Mouse (Mus musculus): ENCODE measurements around the gene Mat1a. TPM values are rescaled to one million over a fixed set of nuclear protein-coding genes. Genes with fewer than 3 reads are reported as not detected.
A peak's percentile ranks its signal among the peaks of the same experiment; 100 is the strongest.

The Mat1a gene
- not detected in 2 replicates for polyA plus RNA-seq (2015; fragmentation: Nextera tagmentation; extraction: Ambion mirVana)

DNA sequence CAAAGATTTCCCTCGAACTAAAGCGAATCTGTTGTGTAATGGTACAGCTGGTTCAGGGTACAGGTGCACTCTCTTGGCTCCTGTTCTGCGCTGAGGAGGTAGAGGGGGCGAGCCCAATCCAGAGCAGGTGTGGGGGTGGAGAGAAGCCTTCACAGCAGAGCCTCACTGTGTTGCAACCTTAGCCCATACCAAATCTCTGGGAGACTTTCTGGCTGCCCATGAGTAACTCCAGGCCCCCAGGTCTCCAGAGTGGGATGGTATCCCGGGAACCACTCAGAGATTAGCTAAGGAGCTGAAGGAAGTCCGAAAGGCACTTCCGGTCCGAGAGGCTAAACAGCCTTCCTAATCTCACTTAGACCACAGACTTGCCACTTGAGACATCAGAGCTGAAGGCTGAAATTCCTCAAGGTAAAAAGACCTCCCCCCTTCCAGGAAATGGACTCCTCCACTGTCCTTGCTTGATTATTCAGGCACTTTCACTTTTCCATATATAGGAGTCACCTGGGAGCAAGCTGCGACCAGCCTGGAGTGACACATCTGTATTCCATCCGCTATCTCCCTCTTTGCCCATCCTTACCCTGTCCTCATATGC lies at the start of gene Mat1a:
Gene Mat1a (plus strand): TSS at position 183 of the 592 bp plus-strand sequence.
- Histone ChIP-seq H3K4me3 (no peak within 1 kb of the TSS), H3K4me1 (replicated peaks) (no peaks in the 10 kb centered on the region), H3K27me3 (no peaks in the 10 kb centered on the region), H3K9me3 (no peaks in the 10 kb centered on the region), H3K36me3 (no peaks in the 10 kb centered on the region), H3K4me2 (no peak within 1 kb of the TSS), H3K27ac (replicated peaks) (no peak within 1 kb of the TSS), H3K9ac (no peak within 1 kb of the TSS)
- no peak for ATAC-seq (ENCODE audit: low read depth)
- 73% methylated on average over 10 of the region's 10 CpGs for WGBS

DNA sequence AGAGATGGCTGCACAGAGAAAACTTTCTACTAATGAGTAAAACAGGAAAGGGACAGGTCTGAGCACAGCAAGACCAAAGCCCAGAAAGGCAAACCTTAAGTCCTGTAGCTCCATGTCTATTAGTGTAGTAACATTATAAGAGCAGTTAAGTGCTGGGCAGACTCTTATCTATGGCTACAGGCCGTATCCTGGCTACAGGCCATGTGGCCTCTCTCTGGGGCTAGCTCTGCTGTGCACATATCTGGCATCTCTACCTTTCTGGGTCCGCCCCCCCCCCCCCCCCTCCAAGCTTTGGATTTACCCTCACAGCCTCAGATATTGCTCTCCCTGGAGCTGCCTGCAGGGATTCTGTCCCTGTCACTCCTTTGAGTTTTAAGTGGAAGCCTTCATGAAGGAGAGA lies 39.7 kb upstream of the Mat1a start:
- Histone ChIP-seq H3K4me2 (no peak overlapping the region), H3K9me3 (no peaks in the 10 kb centered on the region), H3K27ac (replicated peaks) (no peak overlapping the region), H3K9ac (no peak overlapping the region), H3K27me3 (no peaks in the 10 kb centered on the region), H3K4me3 (no peak overlapping the region), H3K4me1 (replicated peaks) (no peaks in the 10 kb centered on the region), H3K36me3 (no peaks in the 10 kb centered on the region)
- 36% methylated on average over 1 of the region's 2 CpGs for WGBS
- no peak for ATAC-seq (ENCODE audit: low read depth)

DNA sequence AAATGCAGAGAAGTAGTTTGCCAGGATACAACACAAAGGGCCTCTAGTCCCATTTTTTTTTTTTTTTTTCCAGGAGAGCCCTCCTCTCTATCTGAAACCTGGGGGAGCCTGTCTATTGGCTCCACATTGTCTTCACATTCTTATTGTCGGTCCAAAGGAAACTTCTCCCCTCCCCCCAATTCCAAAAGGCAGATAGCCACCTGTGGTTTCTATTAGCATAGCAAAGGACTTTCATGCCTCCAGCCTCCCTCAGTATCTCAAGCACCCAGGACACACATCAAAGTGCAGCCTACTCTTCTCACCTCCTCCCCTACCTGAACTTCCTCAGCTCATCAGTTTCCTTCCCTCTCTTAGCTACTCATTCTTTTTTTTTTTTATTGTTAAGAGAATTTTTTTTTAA lies 38.4 kb upstream of the Mat1a start:
- Histone ChIP-seq H3K9me3 (no peaks in the 10 kb centered on the region), H3K4me2 (no peak overlapping the region), H3K27me3 (no peaks in the 10 kb centered on the region), H3K36me3 (no peaks in the 10 kb centered on the region), H3K4me1 (replicated peaks) (no peaks in the 10 kb centered on the region), H3K27ac (replicated peaks) (no peak overlapping the region), H3K4me3 (no peak overlapping the region), H3K9ac (no peak overlapping the region)
- 4% methylated on average over 1 of the region's 1 CpGs for WGBS
- ATAC-seq (ENCODE audit: low read depth) = no peak

DNA sequence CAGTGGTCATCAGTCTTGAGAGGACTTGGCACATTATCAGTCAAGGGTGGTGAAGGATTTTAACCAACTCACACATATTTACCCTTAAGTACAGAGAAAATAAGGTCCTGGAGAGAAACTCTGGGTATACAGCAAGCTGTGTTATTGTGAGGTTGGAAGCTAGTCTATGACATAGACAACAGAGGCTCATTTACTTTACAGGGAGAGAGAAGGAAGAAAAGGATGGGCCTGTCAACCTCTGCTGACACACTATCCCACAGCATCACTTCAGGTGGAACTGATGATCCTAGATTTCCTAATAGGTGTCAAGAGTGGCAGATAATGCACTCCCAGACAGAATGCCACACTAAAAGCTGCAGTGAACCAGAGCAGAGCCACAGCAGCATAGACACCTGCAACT lies 35.7 kb upstream of the Mat1a start, which contains the start of gene Dydc2:
Gene Dydc2 (minus strand): TSS at position 101 of the 400 bp plus-strand sequence.
- Histone ChIP-seq H3K4me1 (replicated peaks) (peaks cover 8% of the 10 kb centered on the region), H3K36me3 (no peaks in the 10 kb centered on the region), H3K4me3 (no peak within 1 kb of the TSS), H3K4me2 (no peak within 1 kb of the TSS), H3K9ac (no peak within 1 kb of the TSS), H3K27ac (replicated peaks) (no peak within 1 kb of the TSS), H3K9me3 (no peaks in the 10 kb centered on the region), H3K27me3 (no peaks in the 10 kb centered on the region)
- ATAC-seq (ENCODE audit: low read depth) = no peak

DNA sequence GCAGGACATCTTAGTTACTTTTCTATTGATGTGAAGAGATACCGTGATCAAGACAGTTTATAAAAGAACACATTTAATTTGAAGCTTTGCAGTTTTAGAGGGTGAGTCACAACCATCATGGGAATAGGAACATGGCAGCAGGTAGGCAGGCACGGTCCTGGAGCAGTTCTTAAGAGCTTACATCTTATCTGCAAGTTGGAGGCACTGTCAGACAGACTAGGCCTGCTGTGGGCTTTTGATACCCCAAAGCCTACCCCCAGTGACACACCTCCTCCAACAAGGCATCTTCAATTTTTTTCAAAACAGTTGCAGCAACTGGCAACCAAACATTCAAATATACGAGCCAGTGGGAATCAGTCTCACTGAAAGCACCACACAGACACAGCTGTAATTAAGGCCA lies 34.5 kb upstream of the Mat1a start:
- no peak overlapping the region for H3K4me2 ChIP-seq
- no peak for ATAC-seq (ENCODE audit: low read depth)
- H3K36me3 ChIP-seq = no peaks in the 10 kb centered on the region
- no peak overlapping the region for H3K9ac ChIP-seq
- no peaks in the 10 kb centered on the region for H3K9me3 ChIP-seq
- no peaks in the 10 kb centered on the region for H3K27me3 ChIP-seq
- no peak overlapping the region for H3K27ac ChIP-seq (replicated peaks)
- no peak overlapping the region for H3K4me3 ChIP-seq
- WGBS = 82% methylated on average over 3 of the region's 3 CpGs
- peaks cover 8% of the 10 kb centered on the region for H3K4me1 ChIP-seq (replicated peaks)

DNA sequence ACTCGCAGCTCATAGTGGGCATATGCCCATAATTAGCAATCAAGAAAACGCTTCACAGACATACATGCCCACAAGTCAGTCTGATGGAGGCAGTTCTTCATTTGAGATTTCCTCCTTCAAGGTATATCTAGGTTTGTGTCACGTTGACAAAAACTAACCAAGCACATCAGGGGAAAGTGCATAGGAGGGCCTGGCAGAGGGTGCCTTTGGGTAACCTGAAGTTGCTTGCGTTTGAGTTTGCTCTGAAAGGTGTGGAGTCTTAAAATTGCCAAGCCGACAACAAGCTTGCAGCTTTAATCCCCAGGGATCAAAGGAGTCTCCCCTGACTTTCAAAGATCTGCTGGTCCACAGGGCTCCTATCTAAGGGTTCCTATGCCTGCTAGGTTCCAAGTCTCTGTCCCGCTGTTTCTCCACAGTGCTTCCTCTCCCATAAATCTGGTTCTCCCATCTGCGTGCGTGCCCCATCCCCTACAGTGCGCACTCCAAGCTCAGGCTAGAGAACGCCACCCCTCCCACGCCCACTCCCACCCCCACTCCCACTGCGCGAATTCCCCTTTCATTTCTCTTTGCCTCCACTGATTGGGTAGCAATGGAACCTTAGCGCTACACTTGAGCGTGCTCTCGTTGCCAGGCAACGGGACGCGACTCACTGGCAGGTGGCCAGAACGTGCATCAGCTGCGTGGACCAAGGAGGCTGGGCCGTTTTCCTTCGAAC lies 32.4 kb upstream of the Mat1a start, which contains the start of gene Dydc1:
Gene Dydc1 (plus strand): TSS at position 683 of the 715 bp plus-strand sequence.
- Histone ChIP-seq H3K4me1 (replicated peaks) (peaks cover 8% of the 10 kb centered on the region), H3K9ac (peak within 1 kb of the TSS; percentile 47), H3K9me3 (no peaks in the 10 kb centered on the region), H3K27ac (replicated peaks) (no peak within 1 kb of the TSS), H3K4me3 (peak within 1 kb of the TSS; percentile 45), H3K27me3 (no peaks in the 10 kb centered on the region), H3K36me3 (no peaks in the 10 kb centered on the region), H3K4me2 (peak within 1 kb of the TSS; percentile 70)
- WGBS = 12% methylated on average over 23 of the region's 23 CpGs
- peak; percentile 96 for ATAC-seq (ENCODE audit: low read depth)

DNA sequence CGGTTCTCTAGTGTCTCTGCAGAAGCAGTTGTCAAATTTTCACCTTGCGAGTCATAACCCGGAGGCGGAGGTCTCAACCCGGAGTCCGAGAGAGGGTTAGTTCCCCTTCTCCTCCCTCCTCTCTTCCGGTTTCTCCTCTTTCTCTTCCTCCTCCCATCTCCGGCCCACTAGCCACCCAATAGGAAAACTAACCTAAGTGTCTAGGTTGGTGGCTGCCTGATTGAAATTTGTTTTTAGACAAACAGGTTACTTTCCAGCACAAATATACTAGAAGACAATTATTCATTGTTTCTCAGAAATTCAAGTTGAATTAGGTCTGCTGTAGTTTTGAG lies 31.9 kb upstream of the Mat1a start:
- 3% methylated on average over 8 of the region's 8 CpGs for WGBS
- no peak; the same call in 1 of the 2 replicates for ATAC-seq (ENCODE audit: low read depth)
- no peaks in the 10 kb centered on the region for H3K36me3 ChIP-seq

DNA sequence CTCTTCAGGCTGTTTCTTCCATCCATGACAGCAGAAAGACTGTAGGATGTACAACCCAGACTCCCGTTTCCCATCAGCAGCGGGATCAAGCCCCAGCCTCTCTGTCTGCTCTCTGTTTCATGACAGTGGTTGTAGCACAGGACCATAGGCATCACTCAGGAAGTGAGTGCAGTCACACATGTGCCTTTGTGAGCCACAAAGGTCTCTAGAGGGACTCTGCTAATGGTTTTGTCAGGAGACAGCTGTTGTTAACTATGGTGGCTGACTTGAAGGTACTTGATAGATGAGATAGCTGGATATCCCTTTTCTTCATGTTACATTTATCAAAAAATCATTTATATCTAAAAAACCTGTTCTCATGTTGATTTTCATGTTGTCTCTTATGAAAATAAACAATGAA lies 22.4 kb upstream of the Mat1a start:
- Histone ChIP-seq H3K4me2 (no peak overlapping the region), H3K4me1 (replicated peaks) (no peaks in the 10 kb centered on the region), H3K4me3 (no peak overlapping the region), H3K27ac (replicated peaks) (no peak overlapping the region), H3K36me3 (no peaks in the 10 kb centered on the region), H3K9ac (no peak overlapping the region), H3K27me3 (no peaks in the 10 kb centered on the region), H3K9me3 (no peaks in the 10 kb centered on the region)
- WGBS = 90% methylated on average over 2 of the region's 2 CpGs
- no peak for ATAC-seq (ENCODE audit: low read depth)

More for the DNA sequence above, 31.9 kb upstream of the Mat1a start:
- Histone ChIP-seq H3K4me3 (peak overlapping the region; percentile 45), H3K4me1 (replicated peaks) (peaks cover 8% of the 10 kb centered on the region), H3K27me3 (no peaks in the 10 kb centered on the region), H3K27ac (replicated peaks) (no peak overlapping the region), H3K9ac (peak overlapping the region; percentile 47), H3K4me2 (peak overlapping the region; percentile 70), H3K9me3 (no peaks in the 10 kb centered on the region)

DNA sequence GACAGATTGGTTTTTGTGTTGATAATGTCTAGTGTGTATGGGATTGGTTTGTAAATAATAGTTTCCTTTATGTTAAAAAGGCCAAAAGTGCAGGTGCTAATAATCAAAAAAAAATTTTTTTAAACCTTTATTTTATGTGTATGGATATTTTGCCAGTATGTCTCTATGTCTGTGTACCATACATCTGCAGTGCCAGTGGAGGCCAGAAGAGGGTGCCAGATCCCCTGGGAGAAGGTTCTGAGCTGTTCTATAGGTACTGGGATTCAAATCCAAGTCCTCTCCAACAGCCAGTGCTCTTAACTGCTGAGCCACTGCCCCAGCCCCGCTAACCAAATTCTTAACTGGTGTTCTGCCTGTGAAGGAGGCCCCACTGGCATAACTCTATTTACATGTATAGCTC lies 17.3 kb upstream of the Mat1a start:
- WGBS = 82% methylated on average over 1 of the region's 1 CpGs

DNA sequence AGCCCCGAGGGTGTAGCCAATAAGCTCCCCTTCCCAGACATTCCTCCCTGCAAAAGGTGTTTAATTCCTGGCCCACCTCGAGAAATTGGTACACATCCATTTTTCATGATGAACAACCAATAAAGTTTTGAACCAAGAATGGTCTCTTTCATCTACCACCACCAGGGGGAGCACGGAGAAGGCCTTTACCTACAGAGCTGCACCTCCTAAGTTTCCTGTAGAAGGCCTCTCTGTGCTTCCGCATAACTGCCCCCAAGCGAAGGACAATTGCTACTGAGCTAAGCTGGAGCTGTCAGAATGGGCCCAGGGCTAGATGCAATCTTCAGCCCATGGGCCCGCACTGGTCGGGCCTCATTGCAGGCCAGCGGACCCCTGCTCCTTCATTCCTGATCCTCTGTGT lies 14.1 kb upstream of the Mat1a start:
- ATAC-seq (ENCODE audit: low read depth) = no peak
- H3K4me3 ChIP-seq = no peak overlapping the region
- no peaks in the 10 kb centered on the region for H3K9me3 ChIP-seq
- H3K27ac ChIP-seq (replicated peaks) = no peak overlapping the region
- H3K27me3 ChIP-seq = no peaks in the 10 kb centered on the region
- no peaks in the 10 kb centered on the region for H3K4me1 ChIP-seq (replicated peaks)
- H3K4me2 ChIP-seq = no peak overlapping the region
- WGBS = 49% methylated on average over 8 of the region's 8 CpGs
- H3K36me3 ChIP-seq = no peaks in the 10 kb centered on the region
- no peak overlapping the region for H3K9ac ChIP-seq

More for the DNA sequence above, 17.3 kb upstream of the Mat1a start:
- H3K27me3 ChIP-seq = no peaks in the 10 kb centered on the region
- no peaks in the 10 kb centered on the region for H3K36me3 ChIP-seq
- no peaks in the 10 kb centered on the region for H3K9me3 ChIP-seq
- H3K27ac ChIP-seq (replicated peaks) = no peak overlapping the region
- no peak overlapping the region for H3K4me2 ChIP-seq
- no peak for ATAC-seq (ENCODE audit: low read depth)
- H3K9ac ChIP-seq = no peak overlapping the region
- H3K4me1 ChIP-seq (replicated peaks) = no peaks in the 10 kb centered on the region
- no peak overlapping the region for H3K4me3 ChIP-seq

DNA sequence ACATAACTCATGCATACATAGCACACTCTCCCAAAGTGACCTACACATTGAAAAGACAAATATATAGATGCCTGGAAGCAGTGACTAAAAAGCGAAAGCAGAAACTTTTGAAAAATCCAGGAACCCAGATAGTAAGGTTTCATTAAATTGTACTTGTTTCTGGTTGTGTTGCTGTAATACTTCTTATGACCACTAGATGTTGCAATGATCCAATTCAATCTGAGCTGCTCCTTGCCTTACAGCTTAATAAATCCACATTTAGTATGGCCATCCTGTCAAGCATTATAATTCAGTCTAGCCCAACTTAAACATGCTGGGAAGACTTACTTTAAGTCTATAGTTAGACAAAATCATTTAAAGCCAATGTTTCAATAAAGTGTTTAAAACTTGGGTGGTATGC lies 10.7 kb upstream of the Mat1a start:
- WGBS = 69% methylated on average over 1 of the region's 1 CpGs

DNA sequence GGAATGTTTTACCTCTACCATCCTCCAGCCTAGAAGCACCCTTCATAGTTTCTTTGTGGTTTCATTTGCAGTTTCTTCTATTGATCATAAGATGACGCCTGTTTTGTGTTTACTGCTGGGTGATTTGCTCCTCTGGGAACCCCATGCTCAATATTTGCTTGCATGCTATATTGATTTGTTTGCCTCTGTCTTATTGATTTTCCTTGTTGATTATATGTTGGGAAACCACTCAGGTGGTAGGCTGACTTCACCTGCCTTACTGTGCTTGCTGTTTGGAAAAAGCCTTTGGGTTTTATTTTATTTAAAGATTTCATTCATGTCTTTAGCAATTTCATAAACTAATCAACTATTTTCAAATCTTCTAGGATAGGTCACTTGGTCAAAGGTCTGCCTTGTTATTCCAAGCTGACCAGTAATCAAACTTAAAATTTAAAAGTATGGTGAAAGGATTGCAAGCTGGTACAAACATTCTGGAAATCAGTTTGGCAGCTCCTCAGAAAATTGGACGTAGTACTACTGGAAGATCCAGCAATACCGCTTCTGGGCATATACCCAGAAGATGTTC lies 8.5 kb upstream of the Mat1a start:
- whole genome bisulfite sequencing = 90% methylated on average over 3 of the region's 3 CpGs
- H3K9me3 ChIP-seq = no peaks in the 10 kb centered on the region
- H3K9ac ChIP-seq = no peak overlapping the region
- H3K4me1 ChIP-seq (replicated peaks) = no peaks in the 10 kb centered on the region
- H3K27ac ChIP-seq (replicated peaks) = no peak overlapping the region
- no peak overlapping the region for H3K4me3 ChIP-seq
- ATAC-seq (ENCODE audit: low read depth) = no peak
- H3K27me3 ChIP-seq = no peaks in the 10 kb centered on the region
- no peaks in the 10 kb centered on the region for H3K36me3 ChIP-seq
- H3K4me2 ChIP-seq = no peak overlapping the region

More for the DNA sequence above, 10.7 kb upstream of the Mat1a start:
- no peaks in the 10 kb centered on the region for H3K36me3 ChIP-seq
- H3K4me2 ChIP-seq = no peak overlapping the region
- no peaks in the 10 kb centered on the region for H3K4me1 ChIP-seq (replicated peaks)
- H3K27ac ChIP-seq (replicated peaks) = no peak overlapping the region
- H3K27me3 ChIP-seq = no peaks in the 10 kb centered on the region
- H3K9me3 ChIP-seq = no peaks in the 10 kb centered on the region
- no peak overlapping the region for H3K9ac ChIP-seq
- no peak overlapping the region for H3K4me3 ChIP-seq
- ATAC-seq (ENCODE audit: low read depth) = no peak

Data from neural tube, embryonic 13.5 days (tissue).